Mouse (Mus musculus): ENCODE data around the gene Wdr47.

GRCm38 (mm10) chr3:108694321-108694720 lies 103.2 kb downstream of the Wdr47 start:
- no peak for TF ChIP-seq CTCF (IDR thresholded peaks at IDR 0.05 in 2 of 3, conservative IDR thresholded peaks at IDR 0.05 in 1 of 3; ENCODE audit: control insufficient read depth in 1 of 3, insufficient read depth in 1 of 3, low read depth in 2 of 3, low read length in 3 of 3, poor library complexity in 1 of 3, severe bottlenecking in 1 of 3)
- TF ChIP-seq MXI1 (IDR thresholded peaks at IDR 0.05; ENCODE audit: low read depth, low read length): no peak
- no peak for TF ChIP-seq CHD2 (IDR thresholded peaks at IDR 0.05; ENCODE audit: low read length)
- no peak for TF ChIP-seq MEF2A (IDR thresholded peaks at IDR 0.05; ENCODE audit: extremely low read depth, insufficient replicate concordance, low read depth, low read length, poor library complexity, severe bottlenecking)
- TF ChIP-seq USF1 (IDR thresholded peaks at IDR 0.05; ENCODE audit: low read depth, low read length): no peak
- no peak for TF ChIP-seq POLR2A (IDR thresholded peaks at IDR 0.05; ENCODE audit: control insufficient read depth in 1 of 2, insufficient read depth in 1 of 2, low read depth in 1 of 2, low read length in 2 of 2, poor library complexity in 1 of 2)
- no peak for TF ChIP-seq NRF1 (IDR thresholded peaks at IDR 0.05; ENCODE audit: insufficient read depth, low read depth, low read length, poor library complexity, severe bottlenecking)
- no peak for TF ChIP-seq EP300 (IDR thresholded peaks at IDR 0.05; ENCODE audit: low read depth in 1 of 2, low read length in 2 of 2)
- TF ChIP-seq MAX (IDR thresholded peaks at IDR 0.05; ENCODE audit: low read length): no peak
- no peak for TF ChIP-seq GATA1 (IDR thresholded peaks at IDR 0.05; ENCODE audit: low read depth, low read length)
- TF ChIP-seq MAFK (IDR thresholded peaks at IDR 0.05; ENCODE audit: borderline replicate concordance, low read depth, low read length): no peak
- TF ChIP-seq CHD1 (IDR thresholded peaks at IDR 0.05; ENCODE audit: low read depth, low read length): no peak
- TF ChIP-seq ZC3H11A (IDR thresholded peaks at IDR 0.05; ENCODE audit: low read depth, low read length): no peak
- TF ChIP-seq E2F4 (IDR thresholded peaks at IDR 0.05; ENCODE audit: borderline replicate concordance, low read depth, low read length): no peak

Measured in MEL (cell line).